Mouse (Mus musculus) cerebellum, adult 2 months (tissue): ENCODE results near the gene Zbtb2.

Source experiments
- CTCF ChIP-seq: fragments of 200-500 bp; IDR thresholded peaks from 2 replicates; pipeline ENCODE4 v1.5.1; 2011; ENCODE audit warnings: low read depth, mild to moderate bottlenecking, control low read depth, low read length, moderate library complexity, borderline replicate concordance; ENCODE audit not compliant: insufficient read depth
- POLR2A ChIP-seq: fragments of 200-500 bp; IDR thresholded peaks from 2 replicates; pipeline ENCODE4 v1.6.1; 2011; ENCODE audit warnings: low read length, control low read depth, borderline replicate concordance; ENCODE audit not compliant: insufficient read depth

GRCm38 (mm10) chr10:4370105-4370504 lies 17.8 kb downstream of the Zbtb2 start:
- TF ChIP-seq CTCF (no peak), POLR2A (no peak)
